Comparison of ENCODE assay signal across 8 mouse cellular contexts in the genomic region with DNA sequence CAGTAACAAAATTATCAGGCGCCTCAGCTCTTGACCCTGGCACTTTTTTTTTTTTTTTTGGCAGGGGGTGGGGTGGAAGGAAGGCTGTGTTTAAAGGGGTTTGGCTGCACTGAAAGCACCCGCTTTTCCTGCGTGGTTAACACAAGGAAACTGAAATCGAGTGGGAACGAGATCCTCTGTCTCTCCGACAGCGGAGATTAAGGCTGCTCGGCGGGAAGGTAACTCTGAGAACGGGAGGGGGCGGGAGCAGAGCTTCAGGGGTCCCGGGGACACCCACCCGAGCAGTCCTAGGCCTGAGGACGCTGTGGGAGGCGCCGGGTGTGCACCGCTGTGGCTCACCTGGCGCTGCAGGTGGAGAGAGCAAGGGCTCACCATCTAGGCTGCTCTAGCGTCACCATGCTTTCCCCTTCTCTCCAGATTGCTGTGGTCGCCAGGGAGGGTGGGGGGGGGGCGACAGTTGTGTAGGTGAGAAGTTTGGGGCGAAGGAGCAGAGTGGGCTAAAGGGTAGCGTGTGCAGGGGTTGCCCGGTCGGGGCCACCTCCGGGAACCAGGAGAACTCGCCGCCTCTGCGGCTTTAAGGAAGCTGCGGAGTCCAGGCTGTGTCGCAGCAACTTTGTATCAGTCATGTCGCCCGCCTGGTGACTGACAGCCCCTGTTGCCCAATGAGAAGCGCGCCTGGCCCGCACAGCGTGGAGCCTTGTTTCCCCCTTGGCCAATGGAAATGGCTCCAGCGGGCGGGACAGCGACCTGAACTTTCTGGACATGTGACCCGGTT. TPM values are rescaled to one million over a fixed set of nuclear protein-coding genes. Genes with fewer than 3 reads are reported as not detected.
DNase-seq lines count a peak whose midpoint lies in the region; TF ChIP-seq lines count a peak whose summit lies in the region.

No protein-coding gene starts in this region.

- 0 out of 2 replicates have a peak overlapping the region, but pooled peaks have one; percentile 30 for H3K27ac ChIP-seq in cortical plate, adult 2 months (ENCODE audit: insufficient read depth, low read length)
- peak overlapping the region; percentile 92 for H3K27ac ChIP-seq in left cerebral cortex, adult 2 months
- H3K27ac ChIP-seq in macrophage: no peak overlapping the region

- intact Hi-C loops in left cerebral cortex, adult 2 months (cut with DNase I): loop anchor here (5.0 to 10.0 kb wide), 3 partner anchors 71 to 473 kb away; no protein-coding TSS in a partner anchor

- peak overlapping the region; percentile 86 for H3K4me3 ChIP-seq in cortical plate, adult 2 months (ENCODE audit: insufficient read depth, low read length)
- H3K4me3 ChIP-seq in left cerebral cortex, adult 2 months: peak overlapping the region; percentile 84
- peak overlapping the region; percentile 7; the same call in 1 of the 2 replicates for H3K4me3 ChIP-seq in macrophage (ENCODE audit: inconsistent target)

- no peak for TF ChIP-seq CTCF in cortical plate, adult 2 months (IDR thresholded peaks at IDR 0.05; ENCODE audit: extremely low read depth, insufficient read depth, low read length)
- TF ChIP-seq CTCF in left cerebral cortex, adult 2 months (IDR thresholded peaks at IDR 0.05): no peak

- H3K4me1 ChIP-seq in cortical plate, adult 2 months (ENCODE audit: control insufficient read depth, insufficient read depth, low read length): no peaks in the 10 kb centered on the region; the same call in 1 of the 2 replicates

- 1% methylated on average over 41 of the region's 41 CpGs for WGBS in macrophage (ENCODE audit: missing documents)

- H3K79me2 ChIP-seq in macrophage (ENCODE audit: inconsistent target): no peaks in the 10 kb centered on the region

- no peaks in the 10 kb centered on the region for H3K36me3 ChIP-seq in macrophage (ENCODE audit: inconsistent target)

- peak; percentile 98 for DNase-seq in adipocyte (ENCODE audit: low spot score)
- peak; percentile 92 for DNase-seq in gastrocnemius, postnatal 10 days
- peak; percentile 75 for DNase-seq in hindlimb bud, embryonic 11.5 days (ENCODE audit: extremely low spot score, low read depth, low spot score)
- peak; percentile 96 to 97 for DNase-seq in left cerebral cortex, adult 2 months (ENCODE audit: extremely low spot score in 1 of 2, low spot score in 2 of 2)
- peak; percentile 89 for DNase-seq in retina, postnatal 7 days (ENCODE audit: low read depth, low spot score)
- peak; percentile 92 to 98 for DNase-seq in urinary bladder, adult 18-20 months (ENCODE audit: low spot score in 2 of 2)

- TF ChIP-seq POLR2A in cortical plate, adult 2 months (IDR thresholded peaks at IDR 0.05; ENCODE audit: extremely low read depth, insufficient read depth, low read length): peak; percentile 99

RNA-seq across cellular contexts. Expression of a gene that starts 2.4 kb away (rescaled TPM):
- 13.0 and 17.3 TPM in 2 replicates for polyA plus RNA-seq in cortical plate, adult 2 months (2012; rRNA removed)
- 10 to 100 TPM in 1 of 2 experiments, 1 to 10 TPM in 1; 8.2 to 11.2 TPM for total RNA-seq in gastrocnemius, postnatal 10 days (2021)
- total RNA-seq in left cerebral cortex, adult 2 months (2021): 10 to 100 TPM; 34.8 to 37.4 TPM
- 1 to 10 TPM in 25 of 26 experiments, under 1 TPM in 1; 0.88 to 8.7 (median 2.1) TPM for total RNA-seq in macrophage (2018; cell fraction: chromatin; rRNA removed)
- total RNA-seq in macrophage (2018; cell fraction: cytosol; rRNA removed): under 1 TPM; 0.04 to 0.70 (median 0.22) TPM
- total RNA-seq in macrophage (2018; cell fraction: nucleus; rRNA removed): 1 to 10 TPM in 13 of 26 experiments, under 1 TPM in 13; 0.10 to 5.1 (median 1.1) TPM
- polyA plus RNA-seq in macrophage (2018): 0.15 to 0.20 TPM (median 0.17 TPM) in 3 replicates

Comparison
In these comparisons a context has a peak if more than half of its experiments do, and no peak if none do; other contexts are left out.
1. H3K4me3 ChIP-seq: peak in every context shown above with its lines; median percentile 86 in cortical plate, adult 2 months; 84 in left cerebral cortex, adult 2 months; 7 in macrophage.